Mouse (Mus musculus): ENCODE measurements at regions not wholly inside any gene's neighbourhood (a gene's known extent, or its start where the extent isn't known, plus 50 kb on each side); places are given as distances from the start of the nearest gene placed in this dataset.

- no peak for TF ChIP-seq POLR2A (IDR thresholded peaks at IDR 0.05; ENCODE audit: control insufficient read depth, low read depth, low read length)
- no peak for TF ChIP-seq CTCF (IDR thresholded peaks at IDR 0.05; ENCODE audit: control insufficient read depth, insufficient read depth, insufficient replicate concordance, low read depth, low read length)
- Histone ChIP-seq H3K4me3 (ENCODE audit: control insufficient read depth, low read depth, low read length) (no peak overlapping the region), H3K36me3 (ENCODE audit: control insufficient read depth, insufficient read depth, low read length) (no peaks in the 10 kb centered on the region), H3K4me1 (ENCODE audit: control insufficient read depth, insufficient read depth, low read length) (peaks cover 2% of the 10 kb centered on the region), H3K27me3 (ENCODE audit: control insufficient read depth, insufficient read depth, low read length) (no peaks in the 10 kb centered on the region), H3K27ac (ENCODE audit: control insufficient read depth, insufficient read depth, low read depth, low read length) (no peak overlapping the region)
Measured at GRCm38 (mm10) chr1:185103803-185104202, 100.1 kb upstream of the Rab3gap2 start.

- no peaks in the 10 kb centered on the region for H3K27me3 ChIP-seq (ENCODE audit: control insufficient read depth, insufficient read depth, low read length)
- H3K4me1 ChIP-seq (ENCODE audit: control insufficient read depth, insufficient read depth, low read length): peaks cover 2% of the 10 kb centered on the region
- no peaks in the 10 kb centered on the region for H3K36me3 ChIP-seq (ENCODE audit: control insufficient read depth, insufficient read depth, low read length)
- no peak overlapping the region for H3K27ac ChIP-seq (ENCODE audit: control insufficient read depth, insufficient read depth, low read depth, low read length)
- H3K4me3 ChIP-seq (ENCODE audit: control insufficient read depth, low read depth, low read length): no peak overlapping the region
- TF ChIP-seq POLR2A (IDR thresholded peaks at IDR 0.05; ENCODE audit: control insufficient read depth, low read depth, low read length): no peak
- no peak for TF ChIP-seq CTCF (IDR thresholded peaks at IDR 0.05; ENCODE audit: control insufficient read depth, insufficient read depth, insufficient replicate concordance, low read depth, low read length)
Measured at GRCm38 (mm10) chr1:185098975-185099958, 99.9 kb upstream of the Mark1 start.

- TF ChIP-seq POLR2A (IDR thresholded peaks at IDR 0.05; ENCODE audit: control insufficient read depth, low read depth, low read length) (no peak), CTCF (IDR thresholded peaks at IDR 0.05; ENCODE audit: control insufficient read depth, insufficient read depth, insufficient replicate concordance, low read depth, low read length) (no peak)
- Histone ChIP-seq H3K27me3 (ENCODE audit: control insufficient read depth, insufficient read depth, low read length) (no peaks in the 10 kb centered on the region), H3K36me3 (ENCODE audit: control insufficient read depth, insufficient read depth, low read length) (no peaks in the 10 kb centered on the region), H3K4me3 (ENCODE audit: control insufficient read depth, low read depth, low read length) (no peak overlapping the region), H3K27ac (ENCODE audit: control insufficient read depth, insufficient read depth, low read depth, low read length) (no peak overlapping the region), H3K4me1 (ENCODE audit: control insufficient read depth, insufficient read depth, low read length) (peaks cover 2% of the 10 kb centered on the region)
Measured at GRCm38 (mm10) chr1:185098195-185098974, 99.0 kb upstream of the Mark1 start.

GRCm38 (mm10) chr1:185096741-185097140 is 97.4 kb upstream of the Mark1 start:
- Histone ChIP-seq H3K27me3 (ENCODE audit: control insufficient read depth, insufficient read depth, low read length) (no peaks in the 10 kb centered on the region), H3K27ac (ENCODE audit: control insufficient read depth, insufficient read depth, low read depth, low read length) (no peak overlapping the region), H3K36me3 (ENCODE audit: control insufficient read depth, insufficient read depth, low read length) (no peaks in the 10 kb centered on the region), H3K4me1 (ENCODE audit: control insufficient read depth, insufficient read depth, low read length) (peaks cover 2% of the 10 kb centered on the region), H3K4me3 (ENCODE audit: control insufficient read depth, low read depth, low read length) (no peak overlapping the region)
- TF ChIP-seq POLR2A (IDR thresholded peaks at IDR 0.05; ENCODE audit: control insufficient read depth, low read depth, low read length) (no peak), CTCF (IDR thresholded peaks at IDR 0.05; ENCODE audit: control insufficient read depth, insufficient read depth, insufficient replicate concordance, low read depth, low read length) (no peak)

GRCm38 (mm10) chr1:185092757-185093156 is 93.4 kb upstream of the Mark1 start:
- Histone ChIP-seq H3K27ac (ENCODE audit: control insufficient read depth, insufficient read depth, low read depth, low read length) (no peak overlapping the region), H3K4me1 (ENCODE audit: control insufficient read depth, insufficient read depth, low read length) (no peaks in the 10 kb centered on the region), H3K4me3 (ENCODE audit: control insufficient read depth, low read depth, low read length) (no peak overlapping the region), H3K36me3 (ENCODE audit: control insufficient read depth, insufficient read depth, low read length) (no peaks in the 10 kb centered on the region), H3K27me3 (ENCODE audit: control insufficient read depth, insufficient read depth, low read length) (no peaks in the 10 kb centered on the region)
- no peak for TF ChIP-seq POLR2A (IDR thresholded peaks at IDR 0.05; ENCODE audit: control insufficient read depth, low read depth, low read length)
- no peak for TF ChIP-seq CTCF (IDR thresholded peaks at IDR 0.05; ENCODE audit: control insufficient read depth, insufficient read depth, insufficient replicate concordance, low read depth, low read length)

- H3K27ac ChIP-seq (ENCODE audit: control insufficient read depth, insufficient read depth, low read depth, low read length): no peak overlapping the region
Measured at GRCm38 (mm10) chr1:185091816-185092558, 92.6 kb upstream of the Mark1 start.

More at GRCm38 (mm10) chr1:185091816-185092558, 92.6 kb upstream of the Mark1 start:
- H3K27me3 ChIP-seq (ENCODE audit: control insufficient read depth, insufficient read depth, low read length): no peaks in the 10 kb centered on the region
- TF ChIP-seq POLR2A (IDR thresholded peaks at IDR 0.05; ENCODE audit: control insufficient read depth, low read depth, low read length): no peak
- TF ChIP-seq CTCF (IDR thresholded peaks at IDR 0.05; ENCODE audit: control insufficient read depth, insufficient read depth, insufficient replicate concordance, low read depth, low read length): no peak
- no peaks in the 10 kb centered on the region for H3K36me3 ChIP-seq (ENCODE audit: control insufficient read depth, insufficient read depth, low read length)
- H3K4me1 ChIP-seq (ENCODE audit: control insufficient read depth, insufficient read depth, low read length): no peaks in the 10 kb centered on the region
- H3K4me3 ChIP-seq (ENCODE audit: control insufficient read depth, low read depth, low read length): no peak overlapping the region

Data from testis, adult 2 months (tissue).